Mouse (Mus musculus): ENCODE data around the gene Vmn1r31.

Gene Vmn1r31

DNA sequence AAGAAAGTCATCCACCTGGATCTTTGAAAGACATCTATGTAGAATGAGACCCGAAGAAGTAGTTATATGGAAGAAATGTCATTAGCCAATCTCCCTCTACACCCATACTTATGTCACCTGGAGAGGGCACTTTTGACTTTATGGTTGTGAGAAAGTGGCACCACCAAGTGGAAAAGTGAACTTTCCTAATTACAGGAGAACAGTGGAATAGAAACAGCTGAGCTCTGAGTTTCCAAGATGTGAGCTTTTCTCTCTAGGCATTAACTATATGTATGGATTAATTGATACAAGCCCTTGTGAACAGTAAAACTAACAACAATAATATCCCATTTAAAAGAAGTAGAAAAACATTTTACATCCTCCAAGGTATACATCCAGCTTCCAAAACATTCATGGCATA is at the start of gene Vmn1r31:
Vmn1r31 (minus strand) TSS at position 101 of the 400 bp plus-strand sequence.
- DNase-seq = no peak

DNA sequence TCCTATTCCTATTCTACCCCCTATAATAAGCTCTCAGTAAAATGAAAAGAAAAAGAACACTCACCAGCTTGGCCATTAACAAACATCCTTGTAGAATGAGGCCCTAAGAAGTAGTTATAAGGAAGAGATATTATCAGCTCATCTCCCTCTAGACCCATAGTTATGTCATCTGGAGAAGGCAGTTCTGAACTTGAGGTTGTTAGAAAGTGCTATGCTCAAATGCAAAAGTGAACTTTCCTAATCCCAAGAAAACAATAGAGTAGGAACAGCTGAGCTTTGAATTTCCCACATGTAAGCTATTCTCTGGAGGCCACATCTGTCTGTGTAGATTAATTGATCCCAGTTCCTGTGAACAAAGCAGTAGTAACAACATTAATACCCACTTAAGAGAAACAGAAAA is 31.8 kb downstream of the Vmn1r31 start, which contains the start of gene Vmn1r30:
Vmn1r30 (minus strand) TSS at position 101 of the 400 bp plus-strand sequence.
- DNase-seq = no peak
